Mouse (Mus musculus) skeletal muscle tissue, adult 2 months (tissue): ENCODE data around the gene Slc30a1.

ENCODE experiments used
- DNase-seq: peaks from one replicate; pipeline ENCODE4 v3.0.0-alpha.2; 2012; ENCODE audit warnings: low read depth, low spot score

The Slc30a1 gene

GRCm38 (mm10) chr1:191943638-191944037 is 37.1 kb downstream of the Slc30a1 start:
- no peak for DNase-seq

- no peak for DNase-seq
Measured at GRCm38 (mm10) chr1:191945341-191945740, 38.8 kb downstream of the Slc30a1 start.

GRCm38 (mm10) chr1:191945756-191946155 is 39.2 kb downstream of the Slc30a1 start:
- DNase-seq = no peak

GRCm38 (mm10) chr1:191946261-191946660 is 39.7 kb downstream of the Slc30a1 start:
- peak; percentile 35 for DNase-seq

- DNase-seq = no peak
Measured at GRCm38 (mm10) chr1:191946835-191947234, 40.3 kb downstream of the Slc30a1 start.

- no peak for DNase-seq
Measured at GRCm38 (mm10) chr1:191947796-191948195, 41.2 kb downstream of the Slc30a1 start.

- no peak for DNase-seq
Measured at GRCm38 (mm10) chr1:191948600-191948999, 42.0 kb downstream of the Slc30a1 start.

- no peak for DNase-seq
Measured at GRCm38 (mm10) chr1:191950611-191951010, 44.0 kb downstream of the Slc30a1 start.

- DNase-seq = no peak
Measured at GRCm38 (mm10) chr1:191952733-191953335, 46.3 kb downstream of the Slc30a1 start.

GRCm38 (mm10) chr1:191955101-191955500 is 48.5 kb downstream of the Slc30a1 start:
- peak; percentile 37 for DNase-seq

- DNase-seq = peak; percentile 16
Measured at GRCm38 (mm10) chr1:191956261-191956660, 49.7 kb downstream of the Slc30a1 start.

GRCm38 (mm10) chr1:191956871-191957270 is 50.3 kb downstream of the Slc30a1 start:
- DNase-seq = no peak

- DNase-seq = no peak
Measured at GRCm38 (mm10) chr1:191957321-191957720, 50.8 kb downstream of the Slc30a1 start.

GRCm38 (mm10) chr1:191960946-191961345 is 54.4 kb downstream of the Slc30a1 start:
- DNase-seq = no peak
